Mouse (Mus musculus) neural tube, embryonic 13.5 days (tissue): Measurements from ENCODE around the gene Tigd3. TPM values are rescaled to one million over a fixed set of nuclear protein-coding genes. Genes with fewer than 3 reads are reported as not detected.

Experiments
- ATAC-seq: fragments of 200-750 bp; cut with Nextera tagmentation; 2 replicates; pipeline ENCODE4 v1.8.0; 2017; ENCODE audit warnings: low read depth, mild to moderate bottlenecking, moderate TSS enrichment, moderate library complexity
- H3K27ac ChIP-seq: fragments of 300-500 bp; sonication (generic); replicated peaks from 2 replicates; pipeline ENCODE4 v1.5.1; 2015; ENCODE audit warnings: moderate library complexity, mild to moderate bottlenecking, inconsistent platforms
- H3K27me3 ChIP-seq: fragments of 300-500 bp; sonication (generic); 2 replicates; pipeline ENCODE4 v1.6.1; 2015; ENCODE audit warnings: mild to moderate bottlenecking, inconsistent platforms
- H3K36me3 ChIP-seq: fragments of 300-500 bp; sonication (generic); 2 replicates; pipeline ENCODE4 v1.6.1; 2015; ENCODE audit warnings: mild to moderate bottlenecking, inconsistent platforms
- H3K4me1 ChIP-seq: fragments of 300-500 bp; sonication (generic); replicated peaks from 2 replicates; pipeline ENCODE4 v1.6.1; 2015; ENCODE audit warnings: inconsistent platforms
- H3K4me2 ChIP-seq: fragments of 300-500 bp; sonication (generic); 2 replicates; pipeline ENCODE4 v1.6.1; 2015; ENCODE audit warnings: inconsistent platforms, mild to moderate bottlenecking, moderate library complexity
- H3K4me3 ChIP-seq: fragments of 300-500 bp; sonication (generic); 2 replicates; pipeline ENCODE4 v1.5.1; 2015; ENCODE audit warnings: mild to moderate bottlenecking, inconsistent platforms
- H3K9ac ChIP-seq: fragments of 300-500 bp; sonication (generic); 2 replicates; pipeline ENCODE4 v1.6.1; 2015; ENCODE audit warnings: moderate library complexity, mild to moderate bottlenecking, inconsistent platforms
- H3K9me3 ChIP-seq: fragments of 300-500 bp; sonication (generic); 2 replicates; pipeline ENCODE4 v1.6.1; 2016; ENCODE audit warnings: inconsistent platforms
- whole genome bisulfite sequencing: fragments of 180-500 bp; shearing (Covaris S2); methylation state at CpG from one replicate; pipeline ENCODE4 v1.1.7; 2015; 5-methylcytosine and 5-hydroxymethylcytosine counted together
- polyA plus RNA-seq: library from polyadenylated mRNA; unstranded; fragments of >200 nt; fragmentation: Nextera tagmentation; extraction: Ambion mirVana; gene quantifications from 2 replicates; pipeline ENCODE4 v1.2.1, GENCODE M21; 2015

Tigd3 gene
- polyA plus RNA-seq, 1 experiment from 2014 or later = 11.1 TPM

DNA sequence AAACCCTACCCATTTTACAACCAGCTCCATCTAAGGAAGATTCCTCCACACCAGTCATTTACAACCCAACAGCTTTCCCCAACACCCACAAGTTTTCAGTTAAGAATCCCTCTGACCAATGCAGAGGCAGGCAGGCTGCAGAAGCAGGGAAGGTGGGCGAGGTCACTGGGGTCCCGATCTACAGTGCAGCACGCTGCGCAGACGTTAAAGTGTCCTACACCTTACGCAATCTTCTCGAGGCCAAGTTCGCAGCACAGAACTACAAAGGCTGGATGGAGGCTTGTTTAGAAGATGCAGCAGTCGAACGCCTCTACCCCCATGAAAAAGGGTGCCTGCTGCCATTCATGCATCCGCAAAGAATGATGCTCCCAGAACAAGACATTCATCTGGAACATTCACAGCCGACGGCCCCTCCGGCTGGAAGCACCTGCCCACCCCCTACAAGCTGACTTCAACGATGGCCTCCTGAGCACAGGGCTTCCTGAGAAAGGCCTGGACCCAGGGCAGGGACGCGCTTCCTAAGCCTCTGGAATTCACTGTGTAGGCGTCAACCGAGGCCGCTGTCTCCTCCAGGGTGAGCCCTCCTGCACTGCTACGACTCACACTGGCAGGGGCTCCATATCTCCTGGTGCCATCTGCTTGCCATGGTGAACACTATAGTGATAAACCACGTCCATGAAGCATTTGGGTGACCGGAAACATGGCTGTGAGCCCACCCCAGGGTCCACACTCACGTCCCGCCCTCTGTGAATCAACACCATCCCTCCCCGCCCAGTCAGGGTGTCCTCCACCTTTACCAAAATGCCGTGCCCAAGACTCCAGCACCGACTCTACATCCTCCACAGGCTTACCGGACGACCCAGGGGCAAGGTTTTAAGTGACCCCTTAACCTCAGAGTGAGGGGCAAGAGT is 49.9 kb downstream of the Tigd3 start:
- H3K27ac ChIP-seq = peak overlapping the region; percentile 98
- no peaks in the 10 kb centered on the region for H3K27me3 ChIP-seq
- H3K36me3 ChIP-seq = no peaks in the 10 kb centered on the region
- WGBS = 77% methylated on average over 30 of the region's 30 CpGs
- H3K4me3 ChIP-seq = 0 out of 2 replicates have a peak overlapping the region, but pooled peaks have one; percentile 34
- H3K9ac ChIP-seq = peak overlapping the region; percentile 59
- H3K4me2 ChIP-seq = peak overlapping the region; percentile 62
- H3K9me3 ChIP-seq = no peaks in the 10 kb centered on the region
- ATAC-seq = no peak
- H3K4me1 ChIP-seq = peaks cover 79% of the 10 kb centered on the region

DNA sequence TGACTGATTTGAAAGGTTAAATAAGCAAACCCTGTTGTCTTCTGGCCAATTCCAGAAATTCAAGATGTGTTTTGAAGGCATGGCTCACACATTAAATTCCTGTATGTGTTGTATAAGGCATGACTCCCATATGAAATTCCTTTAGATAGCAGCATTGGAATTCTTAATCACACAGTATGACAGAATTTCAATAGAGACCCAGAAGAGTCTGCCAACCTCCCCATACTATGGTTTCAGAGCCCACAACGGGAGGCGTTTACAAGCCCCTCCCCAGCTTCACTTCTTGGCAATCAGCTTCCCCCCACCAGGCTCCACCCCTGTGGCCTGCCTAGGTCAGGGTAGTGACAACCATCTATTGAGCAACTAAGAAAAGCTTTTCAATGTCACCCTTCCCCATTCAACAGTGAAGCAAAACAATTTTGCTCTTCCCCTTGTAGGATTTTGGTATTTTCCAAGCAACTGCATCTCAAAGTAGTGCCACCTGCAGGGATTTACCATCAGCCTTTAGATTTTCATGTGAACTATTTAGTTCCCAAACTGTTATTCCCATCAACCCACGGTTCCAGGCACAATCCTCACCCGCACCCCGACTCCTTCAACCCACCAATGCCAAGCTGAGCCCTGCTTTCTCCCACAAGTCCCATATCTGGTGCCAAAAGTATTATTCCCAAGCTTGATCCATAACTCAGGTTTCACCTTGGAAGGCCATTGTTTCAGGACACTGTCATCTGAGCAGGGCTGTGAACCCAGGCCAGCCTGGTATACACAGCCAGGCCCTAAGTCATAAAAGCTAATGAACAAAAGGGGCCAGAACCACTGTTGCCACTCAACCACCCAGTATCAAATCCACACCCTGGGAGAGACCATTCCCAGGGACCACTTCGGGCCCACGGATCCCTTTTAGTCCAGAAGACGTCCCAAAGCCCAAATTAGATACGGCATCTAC is 50.9 kb downstream of the Tigd3 start:
- ATAC-seq = no peak
- Histone ChIP-seq H3K4me3 (0 out of 2 replicates have a peak overlapping the region, but pooled peaks have one; percentile 4), H3K9me3 (no peaks in the 10 kb centered on the region), H3K27ac (peak overlapping the region; percentile 42), H3K9ac (no peak overlapping the region), H3K4me2 (peak overlapping the region; percentile 62), H3K36me3 (no peaks in the 10 kb centered on the region), H3K4me1 (peaks cover 69% of the 10 kb centered on the region), H3K27me3 (no peaks in the 10 kb centered on the region)
- 46% methylated on average over 9 of the region's 9 CpGs for WGBS

- Histone ChIP-seq H3K9ac (no peak overlapping the region; the same call in 1 of the 2 replicates), H3K4me3 (no peak overlapping the region), H3K27me3 (no peaks in the 10 kb centered on the region), H3K4me1 (peaks cover 60% of the 10 kb centered on the region), H3K4me2 (peak overlapping the region; percentile 13; the same call in 1 of the 2 replicates), H3K27ac (peak overlapping the region; percentile 20), H3K36me3 (no peaks in the 10 kb centered on the region), H3K9me3 (no peaks in the 10 kb centered on the region)
- WGBS = 46% methylated on average over 5 of the region's 5 CpGs
- no peak for ATAC-seq
Observed at GRCm38 (mm10) chr19:5841999-5842784, 51.8 kb downstream of the Tigd3 start.

- Histone ChIP-seq H3K9ac (no peak overlapping the region), H3K4me3 (no peak overlapping the region), H3K27me3 (no peaks in the 10 kb centered on the region), H3K4me1 (peaks cover 53% of the 10 kb centered on the region), H3K4me2 (0 out of 2 replicates have a peak overlapping the region, but pooled peaks have one; percentile 13), H3K9me3 (no peaks in the 10 kb centered on the region), H3K36me3 (no peaks in the 10 kb centered on the region), H3K27ac (no peak overlapping the region)
- WGBS = 46% methylated on average over 4 of the region's 4 CpGs
- ATAC-seq = no peak
Observed at GRCm38 (mm10) chr19:5841389-5841946, 52.5 kb downstream of the Tigd3 start.

Other genes with a start within 250 kb of the Tigd3 start
- 19.1 and 19.8 TPM in 2 replicates for gene Sipa1, start 230.4 kb downstream of the Tigd3 start, polyA plus RNA-seq
- gene Map3k11, start 205.4 kb downstream of the Tigd3 start, polyA plus RNA-seq = 17.4 and 18.0 TPM in 2 replicates
- 23.0 TPM in 2 replicates for gene Pcnx3, start 205.2 kb downstream of the Tigd3 start, polyA plus RNA-seq
- not detected in 2 replicates for gene Kcnk7, start 189.8 kb downstream of the Tigd3 start, polyA plus RNA-seq
- 8.3 and 9.6 TPM in 2 replicates for gene Ehbp1l1, start 167.8 kb downstream of the Tigd3 start, polyA plus RNA-seq
- 186 and 194 TPM in 2 replicates for gene Fam89b, start 164.5 kb downstream of the Tigd3 start, polyA plus RNA-seq
- gene Ltbp3, start 153.2 kb downstream of the Tigd3 start, polyA plus RNA-seq = 16.0 and 17.0 TPM in 2 replicates
- 66.7 and 69.8 TPM in 2 replicates for gene Scyl1, start 122.7 kb downstream of the Tigd3 start, polyA plus RNA-seq
- gene Frmd8, start 18.9 kb downstream of the Tigd3 start, polyA plus RNA-seq = 21.1 and 23.3 TPM in 2 replicates
- 1.6 and 2.3 TPM in 2 replicates for gene Slc25a45, start 16.3 kb downstream of the Tigd3 start, polyA plus RNA-seq
- gene Dpf2, start 18.9 kb upstream of the Tigd3 start, polyA plus RNA-seq = 117 and 135 TPM in 2 replicates
- 11.8 and 13.5 TPM in 2 replicates for gene Cdc42ep2, start 30.7 kb upstream of the Tigd3 start, polyA plus RNA-seq
- 20.8 and 24.8 TPM in 2 replicates for gene Pola2, start 70.1 kb upstream of the Tigd3 start, polyA plus RNA-seq
- not detected in 2 replicates for gene Slc22a20, start 92.0 kb upstream of the Tigd3 start, polyA plus RNA-seq
- gene Capn1, start 121.7 kb upstream of the Tigd3 start, polyA plus RNA-seq = 6.9 and 7.5 TPM in 2 replicates
- gene Syvn1, start 152.4 kb upstream of the Tigd3 start, polyA plus RNA-seq = 36.2 and 37.0 TPM in 2 replicates
- 65.5 and 68.2 TPM in 2 replicates for gene Mrpl49, start 163.6 kb upstream of the Tigd3 start, polyA plus RNA-seq
- 578 and 624 TPM in 2 replicates for gene Fau, start 163.7 kb upstream of the Tigd3 start, polyA plus RNA-seq
- 28.1 and 33.7 TPM in 2 replicates for gene Znhit2, start 167.0 kb upstream of the Tigd3 start, polyA plus RNA-seq
- 48.4 and 49.6 TPM in 2 replicates for gene Tm7sf2, start 174.2 kb upstream of the Tigd3 start, polyA plus RNA-seq
- gene Vps51, start 183.1 kb upstream of the Tigd3 start, polyA plus RNA-seq = 74.2 and 74.5 TPM in 2 replicates
- not detected in 2 replicates for gene Tmem262, start 185.9 kb upstream of the Tigd3 start, polyA plus RNA-seq
- 1.7 and 1.9 TPM in 2 replicates for gene Gm28374, start 188.1 kb upstream of the Tigd3 start, polyA plus RNA-seq
- 73.2 and 85.7 TPM in 2 replicates for gene Zfpl1, start 190.8 kb upstream of the Tigd3 start, polyA plus RNA-seq
- gene Cdca5, start 190.8 kb upstream of the Tigd3 start, polyA plus RNA-seq = 6.4 and 7.3 TPM in 2 replicates
- not detected in 2 replicates for gene AC131692.1, start 200.3 kb upstream of the Tigd3 start, polyA plus RNA-seq
- gene Naaladl1, start 211.6 kb upstream of the Tigd3 start, polyA plus RNA-seq = 0.23 and 0.32 TPM in 2 replicates
- 44.7 and 46.9 TPM in 2 replicates for gene Sac3d1, start 224.5 kb upstream of the Tigd3 start, polyA plus RNA-seq
- 51.6 and 56.8 TPM in 2 replicates for gene Snx15, start 234.2 kb upstream of the Tigd3 start, polyA plus RNA-seq
- not detected in 2 replicates for gene Batf2, start 246.8 kb upstream of the Tigd3 start, polyA plus RNA-seq
- 111 and 126 TPM in 2 replicates for gene Arl2, start 247.4 kb upstream of the Tigd3 start, polyA plus RNA-seq